Mouse (Mus musculus) intestine, postnatal 0 days (tissue): ENCODE data around the gene Slc1a7. TPM values are rescaled to one million over a fixed set of nuclear protein-coding genes. Genes with fewer than 3 reads are reported as not detected.

ENCODE experiments used
- ATAC-seq: fragments of 200-750 bp; cut with Nextera tagmentation; 2 replicates; pipeline ENCODE4 v1.8.0; 2017; ENCODE audit warnings: mild to moderate bottlenecking, moderate TSS enrichment, moderate library complexity
- H3K27ac ChIP-seq: fragments of 300-500 bp; sonication (generic); 2 replicates; pipeline ENCODE4 v1.5.1; 2014; ENCODE audit warnings: mild to moderate bottlenecking, low read depth, low read length, moderate library complexity
- H3K27me3 ChIP-seq: fragments of 300-500 bp; sonication (generic); replicated peaks from 2 replicates; pipeline ENCODE4 v1.6.1; 2014; ENCODE audit warnings: low read length, mixed read lengths; ENCODE audit not compliant: control insufficient read depth, insufficient read depth
- H3K36me3 ChIP-seq: fragments of 300-500 bp; sonication (generic); 2 replicates; pipeline ENCODE4 v1.6.1; 2014; ENCODE audit warnings: mild to moderate bottlenecking, moderate library complexity; ENCODE audit not compliant: control insufficient read depth, insufficient read depth
- H3K4me1 ChIP-seq: fragments of 300-500 bp; sonication (generic); replicated peaks from 2 replicates; pipeline ENCODE4 v1.6.1; 2014; ENCODE audit warnings: antibody characterized with exemption, low read length, mixed read lengths; ENCODE audit not compliant: control insufficient read depth, insufficient read depth
- H3K4me2 ChIP-seq: fragments of 300-500 bp; sonication (generic); replicated peaks from 2 replicates; pipeline ENCODE4 v1.6.1; 2014; ENCODE audit warnings: low read depth, mild to moderate bottlenecking, moderate library complexity
- H3K4me3 ChIP-seq: fragments of 300-500 bp; sonication (generic); 2 replicates; pipeline ENCODE4 v1.5.1; 2014; ENCODE audit warnings: low read depth, low read length
- H3K9ac ChIP-seq: fragments of 300-500 bp; sonication (generic); 2 replicates; pipeline ENCODE4 v1.6.1; 2014; ENCODE audit warnings: mild to moderate bottlenecking, low read depth, low read length
- H3K9me3 ChIP-seq: fragments of 300-500 bp; sonication (generic); 2 replicates; pipeline ENCODE4 v1.6.1; 2016; ENCODE audit warnings: mixed run types; ENCODE audit not compliant: control insufficient read depth
- CTCF ChIP-seq: sonication (generic); IDR thresholded peaks from 2 replicates; pipeline ENCODE4 v1.5.1; 2016; ENCODE audit warnings: low read depth, mild to moderate bottlenecking, control low read depth, antibody characterized with exemption, moderate library complexity
- WGBS: fragments of 180-500 bp; shearing (Covaris S2); extraction: QIAGEN DNeasy Blood & Tissue Kit; methylation state at CpG from one replicate; pipeline ENCODE4 v1.1.7; 2014; 5-methylcytosine and 5-hydroxymethylcytosine counted together
- polyA plus RNA-seq: library from polyadenylated mRNA; unstranded; fragments of >200 nt; fragmentation: Nextera tagmentation; extraction: Ambion mirVana; gene quantifications from 2 replicates; pipeline ENCODE4 v1.2.1, GENCODE M21; 2015

Gene Slc1a7
- polyA plus RNA-seq, 1 experiment from 2014 or later = 0.14 TPM

GRCm38 (mm10) chr4:108058166-108058565, 90.0 kb downstream of the Slc1a7 start:
- no peak for ATAC-seq

GRCm38 (mm10) chr4:108059601-108060379, 91.7 kb downstream of the Slc1a7 start:
- Histone ChIP-seq H3K36me3 (peaks cover 55% of the 10 kb centered on the region), H3K4me1 (0 out of 2 replicates have a peak, but pooled peaks cover 6% of the 10 kb centered on the region), H3K4me3 (no peak overlapping the region), H3K4me2 (no peak overlapping the region), H3K9ac (no peak overlapping the region), H3K27ac (no peak overlapping the region), H3K27me3 (no peaks in the 10 kb centered on the region), H3K9me3 (no peaks in the 10 kb centered on the region)
- no peak for ATAC-seq
- TF ChIP-seq CTCF = no peak
- 87% methylated on average over 19 of the region's 19 CpGs for WGBS

More at GRCm38 (mm10) chr4:108058166-108058565, 90.0 kb downstream of the Slc1a7 start:
- Histone ChIP-seq H3K4me3 (no peak overlapping the region), H3K27me3 (no peaks in the 10 kb centered on the region), H3K27ac (no peak overlapping the region), H3K9ac (no peak overlapping the region), H3K4me2 (no peak overlapping the region), H3K9me3 (no peaks in the 10 kb centered on the region), H3K36me3 (peaks cover 69% of the 10 kb centered on the region), H3K4me1 (no peaks in the 10 kb centered on the region)
- TF ChIP-seq CTCF = no peak
- 70% methylated on average over 10 of the region's 10 CpGs for WGBS

- H3K9ac ChIP-seq = no peak overlapping the region
- no peak for ATAC-seq
- TF ChIP-seq CTCF = no peak
- 0 out of 2 replicates have a peak, but pooled peaks cover 6% of the 10 kb centered on the region for H3K4me1 ChIP-seq
- H3K9me3 ChIP-seq = no peaks in the 10 kb centered on the region
- no peaks in the 10 kb centered on the region for H3K27me3 ChIP-seq
- no peak overlapping the region for H3K4me3 ChIP-seq
- WGBS = 84% methylated on average over 4 of the region's 4 CpGs
- no peak overlapping the region for H3K27ac ChIP-seq
- H3K4me2 ChIP-seq = no peak overlapping the region
- peaks cover 50% of the 10 kb centered on the region for H3K36me3 ChIP-seq
These were observed 92.6 kb downstream of the Slc1a7 start for GRCm38 (mm10) chr4:108060774-108061173.

- Histone ChIP-seq H3K27ac (no peak overlapping the region), H3K4me2 (no peak overlapping the region), H3K36me3 (peaks cover 51% of the 10 kb centered on the region), H3K27me3 (no peaks in the 10 kb centered on the region), H3K4me1 (0 out of 2 replicates have a peak, but pooled peaks cover 6% of the 10 kb centered on the region), H3K4me3 (no peak overlapping the region), H3K9me3 (no peaks in the 10 kb centered on the region), H3K9ac (no peak overlapping the region)
- ATAC-seq = no peak
- no peak for TF ChIP-seq CTCF
- 91% methylated on average over 5 of the region's 5 CpGs for WGBS
These were observed 94.4 kb downstream of the Slc1a7 start for GRCm38 (mm10) chr4:108062524-108062923.

Other genes starting within 250 kb of the Slc1a7 start
- 0.66 and 0.82 TPM in 2 replicates for gene Lrp8, start 166.1 kb upstream of the Slc1a7 start, polyA plus RNA-seq
- 114 and 121 TPM in 2 replicates for gene Magoh, start 88.6 kb upstream of the Slc1a7 start, polyA plus RNA-seq
- 72.4 and 76.2 TPM in 2 replicates for gene 0610037L13Rik, start 78.5 kb upstream of the Slc1a7 start, polyA plus RNA-seq
- gene Cpt2, start 44.7 kb upstream of the Slc1a7 start, polyA plus RNA-seq = 128 and 130 TPM in 2 replicates
- gene Podn, start 128.1 kb downstream of the Slc1a7 start, polyA plus RNA-seq = 5.0 and 6.5 TPM in 2 replicates
- gene Scp2, start 176.7 kb downstream of the Slc1a7 start, polyA plus RNA-seq = 943 and 956 TPM in 2 replicates
- gene Echdc2, start 197.1 kb downstream of the Slc1a7 start, polyA plus RNA-seq = 20.6 and 20.8 TPM in 2 replicates
- gene Zyg11a, start 249.7 kb downstream of the Slc1a7 start, polyA plus RNA-seq = 0.10 and 0.18 TPM in 2 replicates